Mouse (Mus musculus): ENCODE measurements around the gene Snx29. TPM values are rescaled to one million over a fixed set of nuclear protein-coding genes. Genes with fewer than 3 reads are reported as not detected.
"Not testable (repeated sequence)": the region's sequence is repeated elsewhere in the genome, so short reads cannot be mapped to it uniquely, and the experiment has no call there.

The Snx29 gene
- polyA plus RNA-seq, 1 experiment from 2014 or later: 10.2 TPM

- H3K9ac ChIP-seq (ENCODE audit: low read length): no peak overlapping the region
- no peak overlapping the region for H3K4me2 ChIP-seq (ENCODE audit: low read depth, low read length)
- no peaks in the 10 kb centered on the region for H3K9me3 ChIP-seq (replicated peaks; ENCODE audit: control insufficient read depth, low read length)
- ATAC-seq (ENCODE audit: insufficient read depth, low FRiP score): no peak
- H3K27ac ChIP-seq (ENCODE audit: low read length): peak overlapping the region; percentile 10; the same call in 1 of the 2 replicates
- no peak overlapping the region for H3K4me3 ChIP-seq (replicated peaks; ENCODE audit: low read length)
- no peaks in the 10 kb centered on the region for H3K4me1 ChIP-seq (ENCODE audit: control insufficient read depth, insufficient read depth, low read length)
- H3K36me3 ChIP-seq (ENCODE audit: control insufficient read depth, insufficient read depth, low read length): no peaks in the 10 kb centered on the region
- H3K27me3 ChIP-seq (ENCODE audit: control insufficient read depth, insufficient read depth, low read length): no peaks in the 10 kb centered on the region
- WGBS: 73% methylated on average over 4 of the region's 4 CpGs
These were observed 20.6 kb downstream of the Snx29 start for GRCm38 (mm10) chr16:11343292-11343815.

- H3K9me3 ChIP-seq (replicated peaks; ENCODE audit: control insufficient read depth, low read length): no peaks in the 10 kb centered on the region
- no peak overlapping the region for H3K9ac ChIP-seq (ENCODE audit: low read length)
- H3K27ac ChIP-seq (ENCODE audit: low read length): no peak overlapping the region
- H3K4me1 ChIP-seq (ENCODE audit: control insufficient read depth, insufficient read depth, low read length): no peaks in the 10 kb centered on the region
- 67% methylated on average over 7 of the region's 7 CpGs for WGBS
- H3K4me3 ChIP-seq (replicated peaks; ENCODE audit: low read length): no peak overlapping the region
- no peaks in the 10 kb centered on the region for H3K27me3 ChIP-seq (ENCODE audit: control insufficient read depth, insufficient read depth, low read length)
- H3K36me3 ChIP-seq (ENCODE audit: control insufficient read depth, insufficient read depth, low read length): no peaks in the 10 kb centered on the region
- no peak overlapping the region for H3K4me2 ChIP-seq (ENCODE audit: low read depth, low read length)
- ATAC-seq (ENCODE audit: insufficient read depth, low FRiP score): no peak
These were observed 29.2 kb downstream of the Snx29 start for GRCm38 (mm10) chr16:11351903-11352302.

GRCm38 (mm10) chr16:11359173-11359572 is 36.5 kb downstream of the Snx29 start:
- WGBS: 46% methylated on average over 5 of the region's 5 CpGs
- H3K9me3 ChIP-seq (replicated peaks; ENCODE audit: control insufficient read depth, low read length): no peaks in the 10 kb centered on the region
- H3K36me3 ChIP-seq (ENCODE audit: control insufficient read depth, insufficient read depth, low read length): no peaks in the 10 kb centered on the region
- no peaks in the 10 kb centered on the region; the same call in 1 of the 2 replicates for H3K4me1 ChIP-seq (ENCODE audit: control insufficient read depth, insufficient read depth, low read length)
- ATAC-seq (ENCODE audit: insufficient read depth, low FRiP score): no peak; the same call in 1 of the 2 replicates
- peak overlapping the region; percentile 42; the same call in 1 of the 2 replicates for H3K27ac ChIP-seq (ENCODE audit: low read length)
- H3K27me3 ChIP-seq (ENCODE audit: control insufficient read depth, insufficient read depth, low read length): no peaks in the 10 kb centered on the region
- no peak overlapping the region for H3K9ac ChIP-seq (ENCODE audit: low read length)
- no peak overlapping the region for H3K4me3 ChIP-seq (replicated peaks; ENCODE audit: low read length)
- no peak overlapping the region for H3K4me2 ChIP-seq (ENCODE audit: low read depth, low read length)

- Histone ChIP-seq H3K36me3 (ENCODE audit: control insufficient read depth, insufficient read depth, low read length) (no peaks in the 10 kb centered on the region), H3K27ac (ENCODE audit: low read length) (peak overlapping the region; percentile 42; the same call in 1 of the 2 replicates)
- WGBS: 37% methylated on average over 10 of the region's 10 CpGs
These were observed 37.2 kb downstream of the Snx29 start for GRCm38 (mm10) chr16:11359919-11360318.

GRCm38 (mm10) chr16:11360576-11360975 is 37.9 kb downstream of the Snx29 start:
- H3K4me3 ChIP-seq (replicated peaks; ENCODE audit: low read length); H3K27me3 ChIP-seq (ENCODE audit: control insufficient read depth, insufficient read depth, low read length); H3K4me1 ChIP-seq (ENCODE audit: control insufficient read depth, insufficient read depth, low read length); H3K9me3 ChIP-seq (replicated peaks; ENCODE audit: control insufficient read depth, low read length); H3K27ac ChIP-seq (ENCODE audit: low read length); H3K36me3 ChIP-seq (ENCODE audit: control insufficient read depth, insufficient read depth, low read length); ATAC-seq (ENCODE audit: insufficient read depth, low FRiP score); H3K9ac ChIP-seq (ENCODE audit: low read length); H3K4me2 ChIP-seq (ENCODE audit: low read depth, low read length): not testable (repeated sequence)
- WGBS: 78% methylated on average over 2 of the region's 2 CpGs

More at GRCm38 (mm10) chr16:11359919-11360318, 37.2 kb downstream of the Snx29 start:
- H3K9ac ChIP-seq (ENCODE audit: low read length): no peak overlapping the region
- H3K4me2 ChIP-seq (ENCODE audit: low read depth, low read length): no peak overlapping the region
- no peaks in the 10 kb centered on the region; the same call in 1 of the 2 replicates for H3K4me1 ChIP-seq (ENCODE audit: control insufficient read depth, insufficient read depth, low read length)
- peak; percentile 72 for ATAC-seq (ENCODE audit: insufficient read depth, low FRiP score)
- H3K27me3 ChIP-seq (ENCODE audit: control insufficient read depth, insufficient read depth, low read length): no peaks in the 10 kb centered on the region
- H3K4me3 ChIP-seq (replicated peaks; ENCODE audit: low read length): no peak overlapping the region
- no peaks in the 10 kb centered on the region for H3K9me3 ChIP-seq (replicated peaks; ENCODE audit: control insufficient read depth, low read length)

- Histone ChIP-seq H3K36me3 (ENCODE audit: control insufficient read depth, insufficient read depth, low read length) (no peaks in the 10 kb centered on the region), H3K4me2 (ENCODE audit: low read depth, low read length) (no peak overlapping the region), H3K27ac (ENCODE audit: low read length) (no peak overlapping the region), H3K27me3 (ENCODE audit: control insufficient read depth, insufficient read depth, low read length) (no peaks in the 10 kb centered on the region), H3K4me3 (replicated peaks; ENCODE audit: low read length) (no peak overlapping the region), H3K9me3 (replicated peaks; ENCODE audit: control insufficient read depth, low read length) (no peaks in the 10 kb centered on the region), H3K9ac (ENCODE audit: low read length) (no peak overlapping the region), H3K4me1 (ENCODE audit: control insufficient read depth, insufficient read depth, low read length) (peaks cover 5% of the 10 kb centered on the region; the same call in 1 of the 2 replicates)
- no peak for ATAC-seq (ENCODE audit: insufficient read depth, low FRiP score)
- 46% methylated on average over 5 of the region's 5 CpGs for WGBS
These were observed 42.9 kb downstream of the Snx29 start for GRCm38 (mm10) chr16:11365626-11366025.

GRCm38 (mm10) chr16:11366851-11367250 is 44.1 kb downstream of the Snx29 start:
- Histone ChIP-seq H3K27me3 (ENCODE audit: control insufficient read depth, insufficient read depth, low read length) (no peaks in the 10 kb centered on the region), H3K4me1 (ENCODE audit: control insufficient read depth, insufficient read depth, low read length) (peaks cover 5% of the 10 kb centered on the region; the same call in 1 of the 2 replicates), H3K4me2 (ENCODE audit: low read depth, low read length) (no peak overlapping the region), H3K36me3 (ENCODE audit: control insufficient read depth, insufficient read depth, low read length) (no peaks in the 10 kb centered on the region), H3K9ac (ENCODE audit: low read length) (no peak overlapping the region), H3K9me3 (replicated peaks; ENCODE audit: control insufficient read depth, low read length) (no peaks in the 10 kb centered on the region), H3K27ac (ENCODE audit: low read length) (no peak overlapping the region), H3K4me3 (replicated peaks; ENCODE audit: low read length) (no peak overlapping the region)
- ATAC-seq (ENCODE audit: insufficient read depth, low FRiP score): no peak
- WGBS: 59% methylated on average over 1 of the region's 1 CpGs

GRCm38 (mm10) chr16:11368412-11368811 is 45.7 kb downstream of the Snx29 start:
- Histone ChIP-seq H3K9me3 (replicated peaks; ENCODE audit: control insufficient read depth, low read length) (no peaks in the 10 kb centered on the region), H3K4me2 (ENCODE audit: low read depth, low read length) (no peak overlapping the region), H3K27ac (ENCODE audit: low read length) (no peak overlapping the region), H3K4me3 (replicated peaks; ENCODE audit: low read length) (no peak overlapping the region), H3K9ac (ENCODE audit: low read length) (no peak overlapping the region), H3K4me1 (ENCODE audit: control insufficient read depth, insufficient read depth, low read length) (peaks cover 5% of the 10 kb centered on the region; the same call in 1 of the 2 replicates), H3K27me3 (ENCODE audit: control insufficient read depth, insufficient read depth, low read length) (no peaks in the 10 kb centered on the region), H3K36me3 (ENCODE audit: control insufficient read depth, insufficient read depth, low read length) (no peaks in the 10 kb centered on the region)
- WGBS: 85% methylated on average over 3 of the region's 3 CpGs
- ATAC-seq (ENCODE audit: insufficient read depth, low FRiP score): no peak

GRCm38 (mm10) chr16:11369162-11369561 is 46.5 kb downstream of the Snx29 start:
- H3K9me3 ChIP-seq (replicated peaks; ENCODE audit: control insufficient read depth, low read length): no peaks in the 10 kb centered on the region
- ATAC-seq (ENCODE audit: insufficient read depth, low FRiP score): no peak
- no peak overlapping the region for H3K9ac ChIP-seq (ENCODE audit: low read length)
- 40% methylated on average over 4 of the region's 4 CpGs for WGBS
- H3K27me3 ChIP-seq (ENCODE audit: control insufficient read depth, insufficient read depth, low read length): no peaks in the 10 kb centered on the region
- H3K4me3 ChIP-seq (replicated peaks; ENCODE audit: low read length): no peak overlapping the region
- H3K4me2 ChIP-seq (ENCODE audit: low read depth, low read length): no peak overlapping the region
- peaks cover 5% of the 10 kb centered on the region; the same call in 1 of the 2 replicates for H3K4me1 ChIP-seq (ENCODE audit: control insufficient read depth, insufficient read depth, low read length)
- no peaks in the 10 kb centered on the region for H3K36me3 ChIP-seq (ENCODE audit: control insufficient read depth, insufficient read depth, low read length)
- no peak overlapping the region for H3K27ac ChIP-seq (ENCODE audit: low read length)
